Mouse (Mus musculus): ENCODE measurements around the gene Olfr169.
"Not testable (repeated sequence)": the region's sequence is repeated elsewhere in the genome, so short reads cannot be mapped to it uniquely, and the experiment has no call there.

The Olfr169 gene

GRCm38 (mm10) chr16:19571709-19572108 lies at the start of gene Olfr169:
Gene Olfr169, minus strand, starts transcription at chr16:19571809.
- DNase-seq, result not testable (repeated sequence)

GRCm38 (mm10) chr16:19611782-19612181 lies 40.2 kb upstream of the Olfr169 start, which contains the start of gene Olfr170:
Gene Olfr170, minus strand, starts transcription at chr16:19611882.
- not testable (repeated sequence) for DNase-seq

GRCm38 (mm10) chr16:19603166-19603565 lies 31.6 kb upstream of the Olfr169 start:
- no peak for DNase-seq

- DNase-seq, result not testable (repeated sequence)
These were observed 18.2 kb downstream of the Olfr169 start for GRCm38 (mm10) chr16:19553429-19553828.

GRCm38 (mm10) chr16:19552246-19552645 lies 19.4 kb downstream of the Olfr169 start:
- peak in 1 of 2 experiments; percentile 2 for DNase-seq

GRCm38 (mm10) chr16:19535455-19535854 lies 36.2 kb downstream of the Olfr169 start, which contains the start of gene Olfr168:
Gene Olfr168, minus strand, starts transcription at chr16:19535555.
- no peak for DNase-seq

GRCm38 (mm10) chr16:19522166-19522565 lies 49.4 kb downstream of the Olfr169 start, which contains the start of gene Olfr167:
Gene Olfr167, minus strand, starts transcription at chr16:19522266.
- DNase-seq, result no peak
